Mouse (Mus musculus) MEL (cell line): ENCODE measurements at regions not wholly inside any gene's neighbourhood (a gene's known extent, or its start where the extent isn't known, plus 50 kb on each side); places are given as distances from the start of the nearest gene placed in this dataset.

Experiments
- DNase-seq: peaks from one replicate; pipeline ENCODE4 v3.0.0; 2011; ENCODE audit warnings: low read depth, low spot score
- H3K27ac ChIP-seq: 2 replicates; pipeline ENCODE4 v1.5.1; 2012; ENCODE audit warnings: low read depth, mild to moderate bottlenecking, control low read depth, low read length, moderate library complexity; ENCODE audit not compliant: control insufficient read depth
- H3K27me3 ChIP-seq, 2 experiments: fragments of 150-350 bp in 1 of 2; sonication (generic) in 1 of 2; 2 replicates each; pipeline ENCODE4 v1.6.1; 2012; ENCODE audit warnings: low read length in 2 of 2, mild to moderate bottlenecking in 2 of 2, improper control_type of control experiment in 1 of 2, moderate library complexity in 1 of 2; ENCODE audit not compliant: insufficient read depth in 2 of 2, control insufficient read depth in 1 of 2
- H3K36me3 ChIP-seq, 2 experiments: 2 replicates each; pipeline ENCODE4 v1.6.1; 2012 to 2014; ENCODE audit warnings: low read length in 2 of 2, improper control_type of control experiment in 1 of 2, inconsistent platforms in 1 of 2, mild to moderate bottlenecking in 1 of 2; ENCODE audit not compliant: insufficient read depth in 2 of 2, control insufficient read depth in 1 of 2
- H3K4me1 ChIP-seq, 2 experiments: fragments of 150-350 bp in 1 of 2; sonication (generic) in 1 of 2; 2 replicates each; pipeline ENCODE4 v1.6.1; 2012; ENCODE audit warnings: low read length in 2 of 2, improper control_type of control experiment in 1 of 2, mild to moderate bottlenecking in 1 of 2; ENCODE audit not compliant: insufficient read depth in 2 of 2, control insufficient read depth in 1 of 2
- H3K4me3 ChIP-seq, 2 experiments: fragments of 150-350 bp in 1 of 2; sonication (generic) in 1 of 2; 2 replicates each; pipeline ENCODE4 v1.5.1; 2012; ENCODE audit warnings: low read depth in 2 of 2, low read length in 2 of 2, mild to moderate bottlenecking in 2 of 2, moderate library complexity in 2 of 2, control low read depth in 1 of 2, improper control_type of control experiment in 1 of 2; ENCODE audit not compliant: control insufficient read depth in 1 of 2, insufficient read depth in 1 of 2
- H3K79me2 ChIP-seq: 2 replicates; pipeline ENCODE4 v1.6.1; 2012; ENCODE audit warnings: mild to moderate bottlenecking, low read length, moderate library complexity; ENCODE audit not compliant: control insufficient read depth, poor library complexity, insufficient read depth
- H3K9ac ChIP-seq: 2 replicates; pipeline ENCODE4 v1.6.1; 2012; ENCODE audit warnings: low read depth, mild to moderate bottlenecking, control low read depth, low read length, moderate library complexity; ENCODE audit not compliant: control insufficient read depth, poor library complexity, severe bottlenecking
- H3K9me3 ChIP-seq: fragments of 150-350 bp; sonication (generic); replicated peaks from 2 replicates; pipeline ENCODE4 v1.6.1; 2012; ENCODE audit warnings: mild to moderate bottlenecking, low read length, improper control_type of control experiment, moderate library complexity; ENCODE audit not compliant: insufficient read depth
- BHLHE40 ChIP-seq: IDR thresholded peaks from 2 replicates; pipeline ENCODE4 v1.6.1; 2012; ENCODE audit warnings: low read depth, mild to moderate bottlenecking, inconsistent platforms, low read length, improper control_type of control experiment, borderline replicate concordance
- CTCF ChIP-seq, 3 experiments: IDR thresholded peaks in 2 of 3; conservative IDR thresholded peaks in 1 of 3; 2 replicates each; pipeline ENCODE4 v1.5.1; 2011 to 2012; ENCODE audit warnings: low read length in 3 of 3, low read depth in 2 of 3, mild to moderate bottlenecking in 2 of 3, improper control_type of control experiment in 1 of 3, inconsistent platforms in 1 of 3, mixed read lengths in 1 of 3, moderate library complexity in 1 of 3; ENCODE audit not compliant: control insufficient read depth in 1 of 3, insufficient read depth in 1 of 3, poor library complexity in 1 of 3, severe bottlenecking in 1 of 3
- E2F4 ChIP-seq: IDR thresholded peaks from 2 replicates; pipeline ENCODE4 v1.6.1; 2011; ENCODE audit warnings: low read depth, low read length, improper control_type of control experiment, borderline replicate concordance
- EP300 ChIP-seq, 2 experiments: IDR thresholded peaks; 2 replicates each; pipeline ENCODE4 v1.6.1; 2011; ENCODE audit warnings: improper control_type of control experiment in 2 of 2, low read length in 2 of 2, low read depth in 1 of 2, mild to moderate bottlenecking in 1 of 2
- ETS1 ChIP-seq: IDR thresholded peaks from 2 replicates; pipeline ENCODE4 v1.6.1; 2012; ENCODE audit warnings: low read depth, mild to moderate bottlenecking, inconsistent platforms, low read length, improper control_type of control experiment, moderate library complexity
- GABPA ChIP-seq: IDR thresholded peaks from 2 replicates; pipeline ENCODE4 v1.6.1; 2012; ENCODE audit warnings: low read depth, mild to moderate bottlenecking, inconsistent platforms, low read length, improper control_type of control experiment, moderate library complexity
- HCFC1 ChIP-seq: IDR thresholded peaks from 2 replicates; pipeline ENCODE4 v1.6.1; 2012; ENCODE audit warnings: low read depth, mild to moderate bottlenecking, inconsistent platforms, low read length, improper control_type of control experiment, moderate library complexity
- MAZ ChIP-seq: IDR thresholded peaks from 2 replicates; pipeline ENCODE4 v1.6.1; 2012; ENCODE audit warnings: low read depth, mild to moderate bottlenecking, inconsistent platforms, low read length, improper control_type of control experiment
- MEF2A ChIP-seq: IDR thresholded peaks from 2 replicates; pipeline ENCODE4 v1.6.1; 2014; ENCODE audit warnings: low read depth, mild to moderate bottlenecking, inconsistent platforms, low read length, improper control_type of control experiment; ENCODE audit not compliant: poor library complexity, insufficient replicate concordance, severe bottlenecking; ENCODE audit errors: extremely low read depth
- MYB ChIP-seq: IDR thresholded peaks from 2 replicates; pipeline ENCODE4 v1.6.1; 2011; ENCODE audit warnings: mild to moderate bottlenecking, low read depth, low read length, improper control_type of control experiment
- MYC ChIP-seq: IDR thresholded peaks from 2 replicates; pipeline ENCODE4 v1.6.1; 2011; ENCODE audit warnings: low read depth, mild to moderate bottlenecking, low read length, improper control_type of control experiment, moderate library complexity
- NELFE ChIP-seq: IDR thresholded peaks from 2 replicates; pipeline ENCODE4 v1.6.1; 2011; ENCODE audit warnings: low read depth, low read length, improper control_type of control experiment
- NRF1 ChIP-seq: IDR thresholded peaks from 2 replicates; pipeline ENCODE4 v1.6.1; 2014; ENCODE audit warnings: low read depth, mild to moderate bottlenecking, inconsistent platforms, low read length, improper control_type of control experiment, moderate library complexity; ENCODE audit not compliant: poor library complexity, insufficient read depth, severe bottlenecking
- POLR2A ChIP-seq, 2 experiments: IDR thresholded peaks; 2 replicates each; pipeline ENCODE4 v1.6.1; 2011 to 2012; ENCODE audit warnings: low read length in 2 of 2, mild to moderate bottlenecking in 2 of 2, control low read depth in 1 of 2, improper control_type of control experiment in 1 of 2, low read depth in 1 of 2, moderate library complexity in 1 of 2; ENCODE audit not compliant: control insufficient read depth in 1 of 2, insufficient read depth in 1 of 2, poor library complexity in 1 of 2
- POLR2AphosphoS2 ChIP-seq: IDR thresholded peaks from 2 replicates; pipeline ENCODE4 v1.6.1; 2011; ENCODE audit warnings: low read length, improper control_type of control experiment
- POLR2AphosphoS5 ChIP-seq: IDR thresholded peaks from 2 replicates; pipeline ENCODE4 v1.6.1; 2012; ENCODE audit warnings: low read depth, borderline replicate concordance, mild to moderate bottlenecking, inconsistent platforms, low read length, moderate library complexity, mixed read lengths
- RAD21 ChIP-seq: IDR thresholded peaks from 2 replicates; pipeline ENCODE4 v1.6.1; 2011; ENCODE audit warnings: mild to moderate bottlenecking, low read depth, low read length, improper control_type of control experiment
- RCOR1 ChIP-seq: IDR thresholded peaks from 2 replicates; pipeline ENCODE4 v1.6.1; 2012; ENCODE audit warnings: low read depth, mild to moderate bottlenecking, inconsistent platforms, low read length, improper control_type of control experiment
- SIN3A ChIP-seq: IDR thresholded peaks from 2 replicates; pipeline ENCODE4 v1.6.1; 2012; ENCODE audit warnings: low read length, improper control_type of control experiment, inconsistent platforms
- SMC3 ChIP-seq: IDR thresholded peaks from 2 replicates; pipeline ENCODE4 v1.6.1; 2011; ENCODE audit warnings: low read depth, low read length, improper control_type of control experiment
- TBP ChIP-seq: IDR thresholded peaks from 2 replicates; pipeline ENCODE4 v1.8.0; 2011; ENCODE audit warnings: low read depth, low read length, improper control_type of control experiment
- UBTF ChIP-seq: IDR thresholded peaks from 2 replicates; pipeline ENCODE4 v1.6.1; 2012; ENCODE audit warnings: low read depth, mild to moderate bottlenecking, inconsistent platforms, low read length, improper control_type of control experiment, moderate library complexity, borderline replicate concordance; ENCODE audit not compliant: insufficient read depth
- USF1 ChIP-seq: IDR thresholded peaks from 2 replicates; pipeline ENCODE4 v1.6.1; 2014; ENCODE audit warnings: low read depth, mild to moderate bottlenecking, inconsistent platforms, low read length, improper control_type of control experiment, moderate library complexity
- USF2 ChIP-seq, 2 experiments: IDR thresholded peaks; 2 replicates each; pipeline ENCODE4 v1.6.1; 2011 to 2012; ENCODE audit warnings: improper control_type of control experiment in 2 of 2, low read length in 2 of 2, borderline replicate concordance in 1 of 2, inconsistent platforms in 1 of 2, low read depth in 1 of 2, mild to moderate bottlenecking in 1 of 2; ENCODE audit not compliant: insufficient read depth in 1 of 2
- ZKSCAN1 ChIP-seq: IDR thresholded peaks from 2 replicates; pipeline ENCODE4 v1.6.1; 2012; ENCODE audit warnings: low read depth, mild to moderate bottlenecking, inconsistent platforms, low read length, improper control_type of control experiment, moderate library complexity
- ZMIZ1 ChIP-seq: IDR thresholded peaks from 2 replicates; pipeline ENCODE4 v1.6.1; 2012; ENCODE audit warnings: low read depth, mild to moderate bottlenecking, inconsistent platforms, low read length, improper control_type of control experiment, moderate library complexity
- ZNF384 ChIP-seq: IDR thresholded peaks from 2 replicates; pipeline ENCODE4 v1.6.1; 2012; ENCODE audit warnings: low read depth, mild to moderate bottlenecking, inconsistent platforms, low read length, improper control_type of control experiment

- peaks cover 0 to 19% of the 10 kb centered on the region in 2 experiments; a peak in 2 of 4 replicates for H3K36me3 ChIP-seq
- DNase-seq: no peak
- H3K27ac ChIP-seq: peak overlapping the region; percentile 13; the same call in 1 of the 2 replicates
- no peaks in the 10 kb centered on the region for H3K79me2 ChIP-seq
- H3K27me3 ChIP-seq: no peaks in the 10 kb centered on the region
- H3K9ac ChIP-seq: no peak overlapping the region
- TF ChIP-seq USF2 (IDR thresholded peaks at IDR 0.05; ENCODE audit: borderline replicate concordance in 1 of 2, insufficient read depth in 1 of 2, low read depth in 1 of 2, low read length in 2 of 2): no peak
- TF ChIP-seq GABPA: no peak
- no peak for TF ChIP-seq BHLHE40
- TF ChIP-seq USF1: no peak
- TF ChIP-seq MYC: no peak
- no peak for TF ChIP-seq EP300 (IDR thresholded peaks at IDR 0.05; ENCODE audit: low read depth in 1 of 2, low read length in 2 of 2)
- no peak for TF ChIP-seq SMC3
- no peak for TF ChIP-seq POLR2A (IDR thresholded peaks at IDR 0.05; ENCODE audit: control insufficient read depth in 1 of 2, insufficient read depth in 1 of 2, low read depth in 1 of 2, low read length in 2 of 2, poor library complexity in 1 of 2)
- no peak for TF ChIP-seq RCOR1
- no peak for TF ChIP-seq UBTF
- no peak for TF ChIP-seq ETS1
- TF ChIP-seq RAD21: no peak
- no peak for TF ChIP-seq ZKSCAN1
- no peak for TF ChIP-seq HCFC1
- TF ChIP-seq MYB: no peak
- no peak for TF ChIP-seq E2F4
- TF ChIP-seq MEF2A: no peak
- TF ChIP-seq MAZ: no peak
- no peak for TF ChIP-seq SIN3A
- TF ChIP-seq NRF1: no peak
- TF ChIP-seq, all 39 proteins: peak for 0
- no peaks in the 10 kb centered on the region for H3K9me3 ChIP-seq
- peaks cover 14 to 16% of the 10 kb centered on the region in 2 experiments for H3K4me1 ChIP-seq
- no peak overlapping the region for H3K4me3 ChIP-seq
Measured at GRCm38 (mm10) chr5:43031916-43032315, 201.1 kb upstream of the Cpeb2 start.

GRCm38 (mm10) chr5:43034421-43034820 is 198.5 kb upstream of the Cpeb2 start:
- Histone ChIP-seq H3K9me3 (no peaks in the 10 kb centered on the region), H3K4me3 (no peak overlapping the region), H3K36me3 (peaks cover 0 to 31% of the 10 kb centered on the region in 2 experiments; a peak in 2 of 4 replicates), H3K79me2 (no peaks in the 10 kb centered on the region), H3K4me1 (peaks cover 18 to 26% of the 10 kb centered on the region in 2 experiments), H3K9ac (no peak overlapping the region), H3K27me3 (no peaks in the 10 kb centered on the region), H3K27ac (no peak overlapping the region)
- DNase-seq: no peak
- TF ChIP-seq CTCF (IDR thresholded peaks at IDR 0.05 in 2 of 3, conservative IDR thresholded peaks at IDR 0.05 in 1 of 3; ENCODE audit: control insufficient read depth in 1 of 3, insufficient read depth in 1 of 3, low read depth in 2 of 3, low read length in 3 of 3, poor library complexity in 1 of 3, severe bottlenecking in 1 of 3): no peak
- no peak for TF ChIP-seq ZMIZ1
- TF ChIP-seq SMC3: no peak
- TF ChIP-seq MEF2A: no peak
- TF ChIP-seq GABPA: no peak
- no peak for TF ChIP-seq POLR2AphosphoS5
- TF ChIP-seq ZNF384: no peak
- no peak for TF ChIP-seq SIN3A
- no peak for TF ChIP-seq POLR2AphosphoS2
- no peak for TF ChIP-seq MYB
- no peak for TF ChIP-seq MAZ
- TF ChIP-seq TBP: no peak
- no peak for TF ChIP-seq RCOR1
- TF ChIP-seq NELFE: no peak
